Mouse (Mus musculus): ENCODE results near the gene N4bp2l2.

- TF ChIP-seq EP300 (IDR thresholded peaks at IDR 0.05; ENCODE audit: low read depth): no peak
- no peak for TF ChIP-seq CTCF (IDR thresholded peaks at IDR 0.05; ENCODE audit: low read depth)
Observed at GRCm38 (mm10) chr5:150622792-150623191, 43.2 kb downstream of the N4bp2l2 start.

Measured in liver, embryonic 14.5 days (tissue).